Mouse (Mus musculus) small intestine, adult 2 months (tissue): ENCODE measurements around the gene Bcas2.

Experiments
- CTCF ChIP-seq: fragments of 200-500 bp; IDR thresholded peaks from 2 replicates; pipeline ENCODE4 v1.5.1; 2012; ENCODE audit warnings: low read depth, mild to moderate bottlenecking, control low read depth, inconsistent platforms, low read length, moderate library complexity, mixed read lengths; ENCODE audit not compliant: insufficient replicate concordance, insufficient read length; ENCODE audit errors: extremely low read depth
- POLR2A ChIP-seq: fragments of 200-500 bp; IDR thresholded peaks from 2 replicates; pipeline ENCODE4 v1.6.1; 2012; ENCODE audit warnings: low read depth, mild to moderate bottlenecking, control low read depth, inconsistent platforms, low read length, moderate library complexity

DNA sequence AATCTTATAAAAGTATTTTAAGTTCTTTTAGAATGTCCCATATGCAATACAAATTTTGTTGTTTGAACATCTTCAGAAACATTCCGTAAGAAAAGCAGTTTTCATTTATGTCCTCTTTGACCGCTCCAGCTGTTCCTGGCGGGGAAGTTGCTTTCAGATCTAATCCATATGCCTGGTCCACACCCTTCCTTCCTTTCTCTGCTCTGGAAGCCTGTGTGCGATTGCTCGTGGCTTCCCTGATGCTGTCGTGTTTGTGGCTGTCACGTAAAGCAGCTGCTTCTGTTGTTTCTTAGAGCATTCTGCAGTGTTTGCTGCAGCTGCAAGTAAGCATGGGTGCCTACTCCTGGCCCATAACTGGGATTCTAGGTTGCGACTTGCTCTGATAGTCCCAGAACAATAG is 32.4 kb upstream of the Bcas2 start:
- TF ChIP-seq POLR2A: no peak
- no peak for TF ChIP-seq CTCF
